Mouse (Mus musculus) erythroblast, embryonic 14.5 days (primary cell): ENCODE data around the gene Wdr31.

ENCODE experiments used
- GATA1 ChIP-seq: IDR thresholded peaks from 2 replicates; pipeline ENCODE4 v1.6.1; 2012; ENCODE audit warnings: low read length, inconsistent platforms, mixed read lengths
- TAL1 ChIP-seq: IDR thresholded peaks from 3 replicates; pipeline ENCODE4 v1.6.1; 2012; ENCODE audit warnings: low read length, inconsistent platforms, mixed read lengths

- TF ChIP-seq TAL1: no peak
- no peak for TF ChIP-seq GATA1
These were observed 2.5 kb downstream of the Wdr31 start for GRCm38 (mm10) chr4:62468158-62468557.
